ENCODE assay signal across 22 mouse cellular contexts in the genomic region with DNA sequence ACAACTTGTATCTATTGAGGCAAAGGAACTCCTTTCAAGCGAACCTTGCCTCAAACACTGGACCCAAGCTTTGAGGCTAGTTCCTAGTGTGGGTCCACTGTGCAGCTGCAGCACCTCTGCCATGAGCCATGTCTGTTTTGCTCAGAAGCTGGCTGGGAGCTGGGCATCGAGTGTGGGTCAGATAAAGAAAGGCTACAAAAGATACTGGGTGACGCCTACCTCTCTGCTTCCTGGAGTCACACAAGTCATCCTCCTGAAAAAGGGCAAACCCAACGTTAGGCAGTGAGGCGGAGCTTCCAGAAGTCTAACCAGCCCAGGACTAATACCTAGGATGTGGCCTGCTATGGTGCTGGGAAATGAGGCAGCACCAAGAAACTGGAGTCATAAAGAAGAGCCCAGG. TPM values are rescaled to one million over a fixed set of nuclear protein-coding genes. Genes with fewer than 3 reads are reported as not detected.
DNase-seq lines count a peak whose midpoint lies in the region; ATAC-seq and TF ChIP-seq lines count a peak whose summit lies in the region.
"Had no signal": no experiment of that assay in that cellular context is flagged by ENCODE, and none has a peak within 500 bp of the region (broad histone marks: within the 10 kb centered on the region; RNA-seq: fewer than 3 reads in every experiment).

No protein-coding gene starts in this region.

- H3K9me3 ChIP-seq in liver, postnatal 0 days (ENCODE audit: low read length): no peaks in the 10 kb centered on the region
- H3K9me3 ChIP-seq in liver, embryonic 16.5 days (replicated peaks; ENCODE audit: control insufficient read depth, low read length): no peaks in the 10 kb centered on the region
- H3K9me3 ChIP-seq: embryonic facial prominence, embryonic 10.5 days; forebrain, embryonic 15.5 days; heart, embryonic 10.5 days; hindbrain, embryonic 13.5 days had no signal

- no peak for TF ChIP-seq EP300 in liver, postnatal 0 days (IDR thresholded peaks at IDR 0.05; ENCODE audit: low read depth)

- ATAC-seq in liver, postnatal 0 days: no peak
- ATAC-seq in erythroid progenitor cell, adult 5-6 weeks (replicated peaks; ENCODE audit: low FRiP score, poor library complexity, severe bottlenecking): peak; percentile 51
- peak; percentile 37 for ATAC-seq in liver, embryonic 16.5 days (ENCODE audit: low read depth)
- ATAC-seq: activated CD4-positive, CD25-positive, alpha-beta regulatory T cell, adult 4 months; forebrain, embryonic 15.5 days; Patski had no signal

- 54% methylated on average over 5 of the region's 5 CpGs for WGBS in liver, postnatal 0 days (ENCODE audit: insufficient replicate concordance)
- 34% methylated on average over 5 of the region's 5 CpGs for WGBS in liver, embryonic 16.5 days (ENCODE audit: insufficient replicate concordance)

- H3K36me3 ChIP-seq in liver, postnatal 0 days (replicated peaks; ENCODE audit: insufficient read depth, low read length): peaks cover 88% of the 10 kb centered on the region
- H3K36me3 ChIP-seq in liver, embryonic 16.5 days (ENCODE audit: control insufficient read depth, insufficient read depth): peaks cover 78% of the 10 kb centered on the region

- no peak overlapping the region for H3K27ac ChIP-seq in liver, postnatal 0 days (ENCODE audit: low read depth)
- no peak overlapping the region for H3K27ac ChIP-seq in liver, embryonic 16.5 days (ENCODE audit: low read length)
- H3K27ac ChIP-seq: embryonic facial prominence, embryonic 10.5 days; forebrain, embryonic 15.5 days; heart, embryonic 10.5 days; hindbrain, embryonic 13.5 days had no signal

- 0 out of 2 replicates have a peak, but pooled peaks cover 1% of the 10 kb centered on the region for H3K4me1 ChIP-seq in liver, postnatal 0 days (ENCODE audit: insufficient read depth)
- peaks cover 7% of the 10 kb centered on the region for H3K4me1 ChIP-seq in liver, embryonic 16.5 days (ENCODE audit: control insufficient read depth, low read depth, low read length)

- peak; percentile 27 for DNase-seq in liver
- DNase-seq in liver, postnatal 0 days: no peak
- no peak for DNase-seq in layer of hippocampus, adult 9-10 months (ENCODE audit: low spot score)
- DNase-seq in lung, adult 18-20 months: no peak
- no peak for DNase-seq in layer of hippocampus, postnatal 10 days (ENCODE audit: low spot score in 2 of 2)
- DNase-seq: adrenal gland, postnatal 14 days; cerebellum, adult 18-20 months; cerebellum, adult 9-11 months; cerebellum, postnatal 36 days; gastrocnemius, postnatal 36 days; heart, adult 18-20 months; heart, postnatal 10 days had no signal

- H3K9ac ChIP-seq in liver, postnatal 0 days (replicated peaks): no peak overlapping the region
- H3K9ac ChIP-seq in liver, embryonic 16.5 days (ENCODE audit: low read depth, low read length): no peak overlapping the region
- H3K9ac ChIP-seq: forebrain, embryonic 15.5 days; hindbrain, embryonic 13.5 days had no signal

- H3K4me2 ChIP-seq in liver, postnatal 0 days (ENCODE audit: low read depth, low read length): no peak overlapping the region
- H3K4me2 ChIP-seq in liver, embryonic 16.5 days (ENCODE audit: low read depth, low read length): no peak overlapping the region
- H3K4me2 ChIP-seq: forebrain, embryonic 15.5 days; hindbrain, embryonic 13.5 days had no signal

- no peak overlapping the region for H3K4me3 ChIP-seq in liver, postnatal 0 days (ENCODE audit: low read depth, low read length)
- no peak overlapping the region for H3K4me3 ChIP-seq in liver, embryonic 16.5 days (ENCODE audit: low read depth, low read length)
- H3K4me3 ChIP-seq: embryonic facial prominence, embryonic 10.5 days; erythroblast, embryonic 14.5 days; forebrain, embryonic 15.5 days; heart, embryonic 10.5 days; hindbrain, embryonic 13.5 days had no signal

- no peak for TF ChIP-seq CTCF in liver, postnatal 0 days (IDR thresholded peaks at IDR 0.05; ENCODE audit: low read depth)

- no peaks in the 10 kb centered on the region for H3K27me3 ChIP-seq in liver, postnatal 0 days (ENCODE audit: insufficient read depth, low read length)
- H3K27me3 ChIP-seq in liver, embryonic 16.5 days (ENCODE audit: control insufficient read depth, insufficient read depth, low read depth, low read length): no peaks in the 10 kb centered on the region
- H3K27me3 ChIP-seq: CH12.LX; forebrain, embryonic 15.5 days; hindbrain, embryonic 13.5 days; Patski had no signal

RNA-seq across cellular contexts. Expression of a gene that starts 7.1 kb away (rescaled TPM):
- polyA plus RNA-seq in liver, postnatal 0 days (2015; fragmentation: Nextera tagmentation; extraction: Ambion mirVana): 14.5 and 17.3 TPM in 2 replicates
- total RNA-seq in erythroid progenitor cell, adult 5-6 weeks (2015; ENCODE audit: low replicate concordance): 26.8 and 33.5 TPM in 2 replicates
- 60.9 and 62.4 TPM in 2 replicates for total RNA-seq in erythroid progenitor cell, adult 5-6 weeks (2017; ENCODE audit: low replicate concordance)
- 29.7 and 31.2 TPM in 2 replicates for polyA plus RNA-seq in liver, embryonic 16.5 days (2015; fragmentation: Nextera tagmentation; extraction: Ambion mirVana)
- 100 to 1,000 TPM in 1 of 2 experiments, 10 to 100 TPM in 1; 88.7 to 112 TPM for total RNA-seq in layer of hippocampus, postnatal 10 days (2021)

RNA-seq across cellular contexts. Expression of a gene that starts 29.4 kb away (rescaled TPM):
- polyA plus RNA-seq in liver, postnatal 0 days (2015; fragmentation: Nextera tagmentation; extraction: Ambion mirVana): 20.2 and 20.7 TPM in 2 replicates
- total RNA-seq in erythroid progenitor cell, adult 5-6 weeks (2015; ENCODE audit: low replicate concordance): 116 and 144 TPM in 2 replicates
- 61.8 and 82.5 TPM in 2 replicates for total RNA-seq in erythroid progenitor cell, adult 5-6 weeks (2017; ENCODE audit: low replicate concordance)
- polyA plus RNA-seq in liver, embryonic 16.5 days (2015; fragmentation: Nextera tagmentation; extraction: Ambion mirVana): 28.3 and 36.0 TPM in 2 replicates
- 100 to 1,000 TPM; 112 to 126 TPM for total RNA-seq in layer of hippocampus, postnatal 10 days (2021)

RNA-seq across cellular contexts. Expression of a gene that starts 36.5 kb away (rescaled TPM):
- 21.5 and 23.8 TPM in 2 replicates for polyA plus RNA-seq in liver, postnatal 0 days (2015; fragmentation: Nextera tagmentation; extraction: Ambion mirVana)
- 45.8 and 108 TPM in 2 replicates for total RNA-seq in erythroid progenitor cell, adult 5-6 weeks (2015; ENCODE audit: low replicate concordance)
- total RNA-seq in erythroid progenitor cell, adult 5-6 weeks (2017; ENCODE audit: low replicate concordance): 150 and 167 TPM in 2 replicates
- polyA plus RNA-seq in liver, embryonic 16.5 days (2015; fragmentation: Nextera tagmentation; extraction: Ambion mirVana): 37.9 and 42.2 TPM in 2 replicates
- 100 to 1,000 TPM; 115 to 140 TPM for total RNA-seq in layer of hippocampus, postnatal 10 days (2021)
